In the genomic region with DNA sequence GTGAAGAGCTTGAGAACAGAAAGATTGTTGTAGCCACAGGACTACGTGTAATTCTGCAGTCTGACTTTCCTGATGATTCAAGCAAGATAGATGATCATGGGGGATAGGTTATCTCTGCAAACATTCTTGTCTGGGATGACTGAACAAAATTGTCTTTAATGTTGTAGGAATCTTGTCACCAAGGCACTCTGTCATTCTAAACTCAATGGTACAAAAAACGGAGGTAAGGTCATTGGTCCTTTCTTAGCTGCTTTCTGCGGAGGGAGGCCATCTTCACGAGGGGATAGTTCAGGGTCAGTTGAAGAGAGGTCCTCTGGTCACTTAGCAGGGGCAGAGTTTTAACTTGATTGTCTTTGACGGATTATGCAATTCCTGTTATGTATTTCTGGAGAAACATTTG, we compare ENCODE assay signal across 16 mouse cellular contexts. TPM values are rescaled to one million over a fixed set of nuclear protein-coding genes. Genes with fewer than 3 reads are reported as not detected.
A peak's percentile ranks its signal among the peaks of the same experiment; 100 is the strongest.
DNase-seq lines count a peak whose midpoint lies in the region; ATAC-seq and TF ChIP-seq lines count a peak whose summit lies in the region.
"Had no signal": no experiment of that assay in that cellular context is flagged by ENCODE, and none has a peak within 500 bp of the region (broad histone marks: within the 10 kb centered on the region; RNA-seq: fewer than 3 reads in every experiment).

No protein-coding gene starts in this region.

- 48% methylated on average over 5 of the region's 5 CpGs for WGBS in heart, embryonic 14.5 days
- 43% methylated on average over 5 of the region's 5 CpGs for WGBS in liver, postnatal 0 days (ENCODE audit: insufficient replicate concordance)
- 72% methylated on average over 5 of the region's 5 CpGs for WGBS in forebrain, embryonic 14.5 days

- intact Hi-C loops in heart, postnatal 14 days (cut with DNase I) = no loop called here

- H3K36me3 ChIP-seq in heart, embryonic 14.5 days (ENCODE audit: control insufficient read depth, insufficient read depth, low read length) = no peaks in the 10 kb centered on the region
- no peaks in the 10 kb centered on the region for H3K36me3 ChIP-seq in liver, postnatal 0 days (replicated peaks; ENCODE audit: insufficient read depth, low read length)
- H3K36me3 ChIP-seq in myocyte (ENCODE audit: control insufficient read depth, insufficient read depth) = no peaks in the 10 kb centered on the region
- no peaks in the 10 kb centered on the region for H3K36me3 ChIP-seq in forebrain, embryonic 14.5 days (ENCODE audit: control insufficient read depth, insufficient read depth, low read length)
- H3K36me3 ChIP-seq: forebrain, embryonic 10.5 days; hindbrain, embryonic 10.5 days had no signal

- H3K4me3 ChIP-seq in heart, embryonic 14.5 days (ENCODE audit: control insufficient read depth in 1 of 2, insufficient read depth in 1 of 2, low read depth in 1 of 2, low read length in 2 of 2) = no peak overlapping the region
- no peak overlapping the region for H3K4me3 ChIP-seq in liver, postnatal 0 days (ENCODE audit: low read depth, low read length)
- no peak overlapping the region for H3K4me3 ChIP-seq in brown adipose tissue, adult 24 weeks (ENCODE audit: insufficient read depth, low read depth, low read length)
- H3K4me3 ChIP-seq in myocyte = no peak overlapping the region
- no peak overlapping the region for H3K4me3 ChIP-seq in forebrain, embryonic 14.5 days (ENCODE audit: low read depth, low read length)
- H3K4me3 ChIP-seq: forebrain, embryonic 10.5 days; hindbrain, embryonic 10.5 days had no signal

- ATAC-seq in heart, embryonic 14.5 days (ENCODE audit: insufficient number of reproducible peaks, insufficient read depth, low FRiP score, low read depth) = no peak
- no peak for ATAC-seq in liver, postnatal 0 days
- no peak for ATAC-seq in forebrain, embryonic 14.5 days
- ATAC-seq: midbrain, embryonic 16.5 days had no signal

- peaks cover 20 to 30% of the 10 kb centered on the region in 2 experiments for H3K4me1 ChIP-seq in heart, embryonic 14.5 days (ENCODE audit: control insufficient read depth in 2 of 2, insufficient read depth in 2 of 2, low read length in 2 of 2)
- H3K4me1 ChIP-seq in liver, postnatal 0 days (ENCODE audit: insufficient read depth) = no peaks in the 10 kb centered on the region
- peaks cover 6% of the 10 kb centered on the region for H3K4me1 ChIP-seq in brown adipose tissue, adult 24 weeks (ENCODE audit: control insufficient read depth, insufficient read depth, insufficient read length, low read length)
- H3K4me1 ChIP-seq in forebrain, embryonic 14.5 days (ENCODE audit: control insufficient read depth, insufficient read depth, low read length) = no peaks in the 10 kb centered on the region

- no peak overlapping the region for H3ac ChIP-seq in myocyte (ENCODE audit: control insufficient read depth, insufficient read length)

- H3K9ac ChIP-seq in heart, embryonic 14.5 days (ENCODE audit: low read length) = no peak overlapping the region
- H3K9ac ChIP-seq in liver, postnatal 0 days (replicated peaks) = no peak overlapping the region
- H3K9ac ChIP-seq in forebrain, embryonic 14.5 days (ENCODE audit: low read length) = no peak overlapping the region

- H3K9me3 ChIP-seq in heart, embryonic 14.5 days (ENCODE audit: control insufficient read depth, low read length) = no peaks in the 10 kb centered on the region
- no peaks in the 10 kb centered on the region for H3K9me3 ChIP-seq in liver, postnatal 0 days (ENCODE audit: low read length)
- H3K9me3 ChIP-seq in forebrain, embryonic 14.5 days (replicated peaks; ENCODE audit: control insufficient read depth, low read length) = no peaks in the 10 kb centered on the region
- H3K9me3 ChIP-seq: forebrain, embryonic 10.5 days; hindbrain, embryonic 10.5 days had no signal

- TF ChIP-seq CTCF in liver, postnatal 0 days (IDR thresholded peaks at IDR 0.05; ENCODE audit: low read depth) = no peak

- no peak for TF ChIP-seq EP300 in liver, postnatal 0 days (IDR thresholded peaks at IDR 0.05; ENCODE audit: low read depth)

- peak overlapping the region; percentile 48; the same call in 1 of the 2 replicates for H3K4me2 ChIP-seq in heart, embryonic 14.5 days (ENCODE audit: low read length)
- H3K4me2 ChIP-seq in liver, postnatal 0 days (ENCODE audit: low read depth, low read length) = no peak overlapping the region
- peak overlapping the region; percentile 69 for H3K4me2 ChIP-seq in myocyte (ENCODE audit: low read depth)
- no peak overlapping the region for H3K4me2 ChIP-seq in forebrain, embryonic 14.5 days (ENCODE audit: low read length)

- no peaks in the 10 kb centered on the region for H3K27me3 ChIP-seq in heart, embryonic 14.5 days (ENCODE audit: control insufficient read depth, insufficient read depth, low read length)
- no peaks in the 10 kb centered on the region for H3K27me3 ChIP-seq in liver, postnatal 0 days (ENCODE audit: insufficient read depth, low read length)
- H3K27me3 ChIP-seq in myocyte (ENCODE audit: control insufficient read depth, insufficient read depth, insufficient read length) = no peaks in the 10 kb centered on the region
- no peaks in the 10 kb centered on the region for H3K27me3 ChIP-seq in forebrain, embryonic 14.5 days (replicated peaks; ENCODE audit: control insufficient read depth, insufficient read depth, low read length)

- TF ChIP-seq POLR2A in myocyte (IDR thresholded peaks at IDR 0.05; ENCODE audit: insufficient read length, low read depth) = no peak

- H3K79me2 ChIP-seq in myocyte (ENCODE audit: control insufficient read depth, insufficient read depth) = no peaks in the 10 kb centered on the region

- no peak for DNase-seq in heart, postnatal 14 days
- DNase-seq in liver, postnatal 0 days = no peak
- no peak for DNase-seq in liver
- DNase-seq in ovary, postnatal 14 days (ENCODE audit: low spot score) = no peak
- DNase-seq in forebrain, embryonic 14.5 days (ENCODE audit: low spot score) = no peak
- DNase-seq: cerebellum, adult 8-10 months; kidney, adult 8-10 months had no signal

- peak overlapping the region; percentile 15 to 75; a peak in 2 of 4 replicates for H3K27ac ChIP-seq in heart, embryonic 14.5 days (replicated peaks in 1 of 2; ENCODE audit: control insufficient read depth in 1 of 2, insufficient read depth in 1 of 2, low read depth in 2 of 2, low read length in 2 of 2)
- H3K27ac ChIP-seq in liver, postnatal 0 days (ENCODE audit: low read depth) = peak overlapping the region; percentile 55
- H3K27ac ChIP-seq in brown adipose tissue, adult 24 weeks (replicated peaks; ENCODE audit: low read depth, low read length) = peak overlapping the region; percentile 97
- no peak overlapping the region for H3K27ac ChIP-seq in forebrain, embryonic 14.5 days (ENCODE audit: low read depth, low read length)
- H3K27ac ChIP-seq: forebrain, embryonic 10.5 days; hindbrain, embryonic 10.5 days had no signal

TF ChIP-seq in myocyte, 11 proteins besides CTCF, POLR2A, EP300 and RAD21 (continues in another document):
- TF ChIP-seq REST (IDR thresholded peaks at IDR 0.05; ENCODE audit: insufficient read depth, insufficient read length) (no peak), MAX (IDR thresholded peaks at IDR 0.05; ENCODE audit: low read depth) (no peak), TCF12 (IDR thresholded peaks at IDR 0.05; ENCODE audit: insufficient read depth, poor library complexity, severe bottlenecking) (no peak), E2F4 (IDR thresholded peaks at IDR 0.05; ENCODE audit: insufficient read depth) (no peak), CEBPB (IDR thresholded peaks at IDR 0.05; ENCODE audit: insufficient read depth, poor library complexity, severe bottlenecking) (no peak)

RNA-seq across cellular contexts. Expression of a gene that starts 6.1 kb away (rescaled TPM):
- polyA plus RNA-seq in heart, embryonic 14.5 days (2014; fragmentation: Nextera tagmentation; extraction: Ambion mirVana) = 39.4 and 45.3 TPM in 2 replicates
- total RNA-seq in heart, postnatal 14 days (2021) = 10 to 100 TPM; 87.7 to 93.2 TPM
- polyA plus RNA-seq in liver, postnatal 0 days (2015; fragmentation: Nextera tagmentation; extraction: Ambion mirVana) = 485 and 531 TPM in 2 replicates
- polyA plus RNA-seq in brown adipose tissue, adult 24 weeks (2012; ENCODE audit: insufficient read depth, insufficient read length, missing spikeins) = 260 and 356 TPM in 2 replicates
- polyA plus RNA-seq in myocyte (2012; fragmentation: generic; extraction: Trizol) = 0.17 TPM
- polyA plus RNA-seq in forebrain, embryonic 14.5 days (2014; fragmentation: Nextera tagmentation; extraction: Ambion mirVana) = 4.0 and 5.3 TPM in 2 replicates

RNA-seq across cellular contexts. Expression of a gene that starts 10.7 kb away (rescaled TPM):
- 1.3 TPM in 1 of 2 replicates, not detected in the other for polyA plus RNA-seq in heart, embryonic 14.5 days (2014; fragmentation: Nextera tagmentation; extraction: Ambion mirVana)
- not detected for total RNA-seq in heart, postnatal 14 days (2021)
- not detected in 2 replicates for polyA plus RNA-seq in liver, postnatal 0 days (2015; fragmentation: Nextera tagmentation; extraction: Ambion mirVana)
- polyA plus RNA-seq in brown adipose tissue, adult 24 weeks (2012; ENCODE audit: insufficient read depth, insufficient read length, missing spikeins) = not detected in 2 replicates
- not detected for polyA plus RNA-seq in myocyte (2012; fragmentation: generic; extraction: Trizol)
- not detected in 2 replicates for polyA plus RNA-seq in forebrain, embryonic 14.5 days (2014; fragmentation: Nextera tagmentation; extraction: Ambion mirVana)
- total RNA-seq: layer of hippocampus, postnatal 14 days had no signal
- polyA plus RNA-seq: forebrain, embryonic 10.5 days; hindbrain, embryonic 10.5 days; limb, embryonic 11.5 days; midbrain, embryonic 16.5 days; neural tube, embryonic 14.5 days had no signal

RNA-seq across cellular contexts. Expression of a gene that starts 14.9 kb away (rescaled TPM):
- 23.4 and 25.4 TPM in 2 replicates for polyA plus RNA-seq in heart, embryonic 14.5 days (2014; fragmentation: Nextera tagmentation; extraction: Ambion mirVana)
- 10 to 100 TPM; 24.0 to 27.5 TPM for total RNA-seq in heart, postnatal 14 days (2021)
- polyA plus RNA-seq in liver, postnatal 0 days (2015; fragmentation: Nextera tagmentation; extraction: Ambion mirVana) = 14.4 and 14.8 TPM in 2 replicates
- polyA plus RNA-seq in brown adipose tissue, adult 24 weeks (2012; ENCODE audit: insufficient read depth, insufficient read length, missing spikeins) = 14.1 and 17.4 TPM in 2 replicates
- polyA plus RNA-seq in myocyte (2012; fragmentation: generic; extraction: Trizol) = 15.3 TPM
- polyA plus RNA-seq in forebrain, embryonic 14.5 days (2014; fragmentation: Nextera tagmentation; extraction: Ambion mirVana) = 27.3 and 34.3 TPM in 2 replicates

RNA-seq across cellular contexts. Expression of a gene that starts 15.0 kb away (rescaled TPM):
- polyA plus RNA-seq in heart, embryonic 14.5 days (2014; fragmentation: Nextera tagmentation; extraction: Ambion mirVana) = 0.84 TPM in 1 of 2 replicates, not detected in the other
- total RNA-seq in heart, postnatal 14 days (2021) = not detected
- not detected in 2 replicates for polyA plus RNA-seq in liver, postnatal 0 days (2015; fragmentation: Nextera tagmentation; extraction: Ambion mirVana)
- not detected in 2 replicates for polyA plus RNA-seq in brown adipose tissue, adult 24 weeks (2012; ENCODE audit: insufficient read depth, insufficient read length, missing spikeins)
- 1.5 TPM for polyA plus RNA-seq in myocyte (2012; fragmentation: generic; extraction: Trizol)
- polyA plus RNA-seq in forebrain, embryonic 14.5 days (2014; fragmentation: Nextera tagmentation; extraction: Ambion mirVana) = not detected in 2 replicates
- total RNA-seq: layer of hippocampus, postnatal 14 days had no signal
- polyA plus RNA-seq: limb, embryonic 11.5 days; midbrain, embryonic 16.5 days; neural tube, embryonic 14.5 days had no signal

RNA-seq across cellular contexts. Expression of a gene that starts 23.1 kb away (rescaled TPM):
- polyA plus RNA-seq in heart, embryonic 14.5 days (2014; fragmentation: Nextera tagmentation; extraction: Ambion mirVana) = 5.4 and 6.3 TPM in 2 replicates
- total RNA-seq in heart, postnatal 14 days (2021) = 1 to 10 TPM; 8.2 to 8.3 TPM
- 0.93 and 1.8 TPM in 2 replicates for polyA plus RNA-seq in liver, postnatal 0 days (2015; fragmentation: Nextera tagmentation; extraction: Ambion mirVana)
- polyA plus RNA-seq in brown adipose tissue, adult 24 weeks (2012; ENCODE audit: insufficient read depth, insufficient read length, missing spikeins) = 1.2 and 2.3 TPM in 2 replicates
- 4.1 TPM for polyA plus RNA-seq in myocyte (2012; fragmentation: generic; extraction: Trizol)
- 16.7 and 17.4 TPM in 2 replicates for polyA plus RNA-seq in forebrain, embryonic 14.5 days (2014; fragmentation: Nextera tagmentation; extraction: Ambion mirVana)

Comparison
In these comparisons a context has a peak if more than half of its experiments do, and no peak if none do; other contexts are left out.
1. H3K4me2 ChIP-seq: peak in heart, embryonic 14.5 days (single experiment) and myocyte (single experiment); none in liver, postnatal 0 days (single experiment) and forebrain, embryonic 14.5 days (single experiment).